Mouse (Mus musculus): Measurements from ENCODE around the gene Ncaph2.

The Ncaph2 gene

GRCm38 (mm10) chr15:89355241-89356187 is at the start of gene Ncaph2, which contains the start of gene Lmf2:
Gene Ncaph2 (plus strand): TSS chr15:89355719.
Gene Lmf2 (minus strand): TSS chr15:89355659.
- peak; percentile 93 for DNase-seq (ENCODE audit: low spot score)

- no peak for DNase-seq (ENCODE audit: low spot score)
Observed at GRCm38 (mm10) chr15:89305966-89306365, 49.6 kb upstream of the Ncaph2 start.

- DNase-seq (ENCODE audit: low spot score), result no peak
Observed at GRCm38 (mm10) chr15:89307461-89307860, 48.1 kb upstream of the Ncaph2 start.

- DNase-seq (ENCODE audit: low spot score), result no peak
Observed at GRCm38 (mm10) chr15:89308406-89309139, 46.9 kb upstream of the Ncaph2 start.

GRCm38 (mm10) chr15:89309962-89310498 is 45.5 kb upstream of the Ncaph2 start:
- DNase-seq (ENCODE audit: low spot score), result peak; percentile 22

GRCm38 (mm10) chr15:89313359-89313758 is 42.2 kb upstream of the Ncaph2 start:
- peak; percentile 13 for DNase-seq (ENCODE audit: low spot score)

- DNase-seq (ENCODE audit: low spot score), result no peak
Observed at GRCm38 (mm10) chr15:89314107-89314506, 41.4 kb upstream of the Ncaph2 start.

GRCm38 (mm10) chr15:89314511-89315189 is 40.9 kb upstream of the Ncaph2 start:
- DNase-seq (ENCODE audit: low spot score), result peak; percentile 37

GRCm38 (mm10) chr15:89315190-89315731 is 40.3 kb upstream of the Ncaph2 start, which contains the start of gene Sbf1:
Gene Sbf1 (minus strand): TSS chr15:89315311.
- peak; percentile 98 for DNase-seq (ENCODE audit: low spot score)

GRCm38 (mm10) chr15:89316146-89316545 is 39.4 kb upstream of the Ncaph2 start:
- peak; percentile 14 for DNase-seq (ENCODE audit: low spot score)

- DNase-seq (ENCODE audit: low spot score), result no peak
Observed at GRCm38 (mm10) chr15:89321264-89321663, 34.3 kb upstream of the Ncaph2 start.

GRCm38 (mm10) chr15:89322670-89323522 is 32.6 kb upstream of the Ncaph2 start, which contains the start of gene Adm2:
Gene Adm2 (plus strand): TSS chr15:89322720.
- DNase-seq (ENCODE audit: low spot score), result no peak

- DNase-seq (ENCODE audit: low spot score), result no peak
Observed at GRCm38 (mm10) chr15:89323656-89324055, 31.9 kb upstream of the Ncaph2 start.

- DNase-seq (ENCODE audit: low spot score), result no peak
Observed at GRCm38 (mm10) chr15:89326441-89326840, 29.1 kb upstream of the Ncaph2 start.

GRCm38 (mm10) chr15:89334271-89334670 is 21.2 kb upstream of the Ncaph2 start, which contains the start of gene Miox:
Gene Miox (plus strand): TSS chr15:89334398.
- DNase-seq (ENCODE audit: low spot score), result no peak

- DNase-seq (ENCODE audit: low spot score), result no peak
Observed at GRCm38 (mm10) chr15:89334774-89335537, 20.6 kb upstream of the Ncaph2 start.

- no peak for DNase-seq (ENCODE audit: low spot score)
Observed at GRCm38 (mm10) chr15:89336422-89336821, 19.1 kb upstream of the Ncaph2 start.

GRCm38 (mm10) chr15:89339696-89340095 is 15.8 kb upstream of the Ncaph2 start:
- DNase-seq (ENCODE audit: low spot score), result no peak

- no peak for DNase-seq (ENCODE audit: low spot score)
Observed at GRCm38 (mm10) chr15:89340136-89340535, 15.4 kb upstream of the Ncaph2 start.

GRCm38 (mm10) chr15:89341678-89342077 is 13.8 kb upstream of the Ncaph2 start:
- no peak for DNase-seq (ENCODE audit: low spot score)

Data from ovary, postnatal 36 days (tissue).